Mouse (Mus musculus) hindbrain, embryonic 14.5 days (tissue): Measurements from ENCODE around the gene Nop58. TPM values are rescaled to one million over a fixed set of nuclear protein-coding genes. Genes with fewer than 3 reads are reported as not detected.
A peak's percentile ranks its signal among the peaks of the same experiment; 100 is the strongest.

ENCODE experiments used
- ATAC-seq: fragments of 200-750 bp; cut with Nextera tagmentation; 2 replicates; pipeline ENCODE4 v1.8.0; 2017; ENCODE audit warnings: moderate number of reproducible peaks, mild to moderate bottlenecking, moderate TSS enrichment, moderate library complexity; ENCODE audit not compliant: low FRiP score
- DNase-seq: peaks from one replicate; pipeline ENCODE4 v3.0.0-alpha.2; 2015; ENCODE audit warnings: low spot score
- H3K27ac ChIP-seq: fragments of 300-500 bp; sonication (generic); 2 replicates; pipeline ENCODE4 v1.5.1; 2014; ENCODE audit warnings: mild to moderate bottlenecking, moderate library complexity
- H3K27me3 ChIP-seq: fragments of 300-500 bp; sonication (generic); 2 replicates; pipeline ENCODE4 v1.6.1; 2014; ENCODE audit warnings: mild to moderate bottlenecking, low read length, mixed read lengths; ENCODE audit not compliant: control insufficient read depth, insufficient read depth
- H3K36me3 ChIP-seq: fragments of 300-500 bp; sonication (generic); replicated peaks from 2 replicates; pipeline ENCODE4 v1.6.1; 2014; ENCODE audit not compliant: control insufficient read depth, insufficient read depth
- H3K4me1 ChIP-seq: fragments of 300-500 bp; sonication (generic); replicated peaks from 2 replicates; pipeline ENCODE4 v1.6.1; 2014; ENCODE audit warnings: antibody characterized with exemption, low read length, mixed read lengths; ENCODE audit not compliant: control insufficient read depth, insufficient read depth
- H3K4me2 ChIP-seq: fragments of 300-500 bp; sonication (generic); replicated peaks from 2 replicates; pipeline ENCODE4 v1.6.1; 2014; ENCODE audit warnings: mild to moderate bottlenecking, moderate library complexity
- H3K4me3 ChIP-seq: fragments of 300-500 bp; sonication (generic); replicated peaks from 2 replicates; pipeline ENCODE4 v1.5.1; 2014; ENCODE audit warnings: mild to moderate bottlenecking, low read length
- H3K9ac ChIP-seq: fragments of 300-500 bp; sonication (generic); 2 replicates; pipeline ENCODE4 v1.6.1; 2014
- H3K9me3 ChIP-seq: fragments of 300-500 bp; sonication (generic); 2 replicates; pipeline ENCODE4 v1.6.1; 2016; ENCODE audit warnings: low read length; ENCODE audit not compliant: control insufficient read depth
- WGBS: fragments of 180-500 bp; shearing (Covaris S2); extraction: QIAGEN DNeasy Blood & Tissue Kit; methylation state at CpG from one replicate; pipeline ENCODE4 v1.1.7; 2014; 5-methylcytosine and 5-hydroxymethylcytosine counted together
- polyA plus RNA-seq: library from polyadenylated mRNA; unstranded; fragments of >200 nt; fragmentation: Nextera tagmentation; extraction: Ambion mirVana; gene quantifications from 2 replicates; pipeline ENCODE4 v1.2.1, GENCODE M21; 2014

Gene Nop58
- polyA plus RNA-seq, 1 experiment from 2014 or later, result 127 TPM

- no peak overlapping the region for H3K27ac ChIP-seq
- no peak overlapping the region for H3K9ac ChIP-seq
- no peaks in the 10 kb centered on the region for H3K4me1 ChIP-seq
- DNase-seq, result no peak
- H3K27me3 ChIP-seq, result no peaks in the 10 kb centered on the region
- H3K36me3 ChIP-seq, result peaks cover 90% of the 10 kb centered on the region
- 86% methylated on average over 5 of the region's 5 CpGs for WGBS
- H3K9me3 ChIP-seq, result no peaks in the 10 kb centered on the region
- no peak overlapping the region for H3K4me2 ChIP-seq
- no peak overlapping the region for H3K4me3 ChIP-seq
- ATAC-seq, result no peak
Measured at GRCm38 (mm10) chr1:59697751-59698150, 13.0 kb downstream of the Nop58 start.

- peaks cover 90% of the 10 kb centered on the region for H3K36me3 ChIP-seq
- no peaks in the 10 kb centered on the region for H3K27me3 ChIP-seq
- H3K9ac ChIP-seq, result no peak overlapping the region
- H3K4me3 ChIP-seq, result no peak overlapping the region
- ATAC-seq (no peak), DNase-seq (no peak)
- no peak overlapping the region for H3K27ac ChIP-seq
- no peak overlapping the region for H3K4me2 ChIP-seq
- no peaks in the 10 kb centered on the region for H3K4me1 ChIP-seq
- no peaks in the 10 kb centered on the region for H3K9me3 ChIP-seq
- whole genome bisulfite sequencing, result 95% methylated on average over 3 of the region's 3 CpGs
Measured at GRCm38 (mm10) chr1:59698207-59698606, 13.4 kb downstream of the Nop58 start.

- H3K36me3 ChIP-seq, result peaks cover 89% of the 10 kb centered on the region
- no peak overlapping the region for H3K4me3 ChIP-seq
- DNase-seq (peak; percentile 32), ATAC-seq (no peak)
- no peaks in the 10 kb centered on the region for H3K9me3 ChIP-seq
- WGBS, result 92% methylated on average over 1 of the region's 1 CpGs
- no peak overlapping the region for H3K9ac ChIP-seq
- H3K4me2 ChIP-seq, result no peak overlapping the region
- H3K27ac ChIP-seq, result no peak overlapping the region
- H3K4me1 ChIP-seq, result no peaks in the 10 kb centered on the region
- no peaks in the 10 kb centered on the region for H3K27me3 ChIP-seq
Measured at GRCm38 (mm10) chr1:59701766-59702165, 17.0 kb downstream of the Nop58 start.

- Histone ChIP-seq H3K36me3 (peaks cover 30% of the 10 kb centered on the region), H3K27ac (no peak overlapping the region), H3K9me3 (no peaks in the 10 kb centered on the region), H3K9ac (no peak overlapping the region), H3K27me3 (no peaks in the 10 kb centered on the region), H3K4me1 (no peaks in the 10 kb centered on the region), H3K4me2 (no peak overlapping the region), H3K4me3 (no peak overlapping the region)
- 50% methylated on average over 4 of the region's 4 CpGs for WGBS
- DNase-seq (peak; percentile 64), ATAC-seq (no peak)
Measured at GRCm38 (mm10) chr1:59719900-59720299, 35.1 kb downstream of the Nop58 start.

- 0 out of 2 replicates have a peak, but pooled peaks cover 3% of the 10 kb centered on the region for H3K36me3 ChIP-seq
- H3K27ac ChIP-seq, result no peak overlapping the region
- no peak overlapping the region for H3K9ac ChIP-seq
- DNase-seq (no peak), ATAC-seq (no peak)
- no peaks in the 10 kb centered on the region for H3K4me1 ChIP-seq
- H3K4me3 ChIP-seq, result no peak overlapping the region
- no peaks in the 10 kb centered on the region for H3K27me3 ChIP-seq
- WGBS, result 56% methylated on average over 4 of the region's 4 CpGs
- H3K9me3 ChIP-seq, result no peaks in the 10 kb centered on the region
- H3K4me2 ChIP-seq, result no peak overlapping the region
Measured at GRCm38 (mm10) chr1:59725661-59726060, 40.9 kb downstream of the Nop58 start.

- WGBS, result 76% methylated on average over 8 of the region's 8 CpGs
- Histone ChIP-seq H3K27ac (no peak overlapping the region), H3K36me3 (no peaks in the 10 kb centered on the region), H3K4me3 (no peak overlapping the region), H3K27me3 (no peaks in the 10 kb centered on the region), H3K9ac (no peak overlapping the region), H3K9me3 (no peaks in the 10 kb centered on the region), H3K4me1 (no peaks in the 10 kb centered on the region), H3K4me2 (no peak overlapping the region)
- ATAC-seq (no peak), DNase-seq (no peak)
Measured at GRCm38 (mm10) chr1:59730106-59730505, 45.3 kb downstream of the Nop58 start.

GRCm38 (mm10) chr1:59730737-59731136 is 46.0 kb downstream of the Nop58 start:
- Histone ChIP-seq H3K27ac (no peak overlapping the region), H3K4me2 (no peak overlapping the region), H3K4me1 (no peaks in the 10 kb centered on the region), H3K4me3 (no peak overlapping the region), H3K9me3 (no peaks in the 10 kb centered on the region), H3K9ac (no peak overlapping the region), H3K36me3 (no peaks in the 10 kb centered on the region), H3K27me3 (no peaks in the 10 kb centered on the region)
- ATAC-seq (no peak), DNase-seq (no peak)
- WGBS, result 60% methylated on average over 4 of the region's 4 CpGs

- Histone ChIP-seq H3K4me2 (no peak overlapping the region), H3K36me3 (no peaks in the 10 kb centered on the region), H3K27me3 (no peaks in the 10 kb centered on the region), H3K4me3 (no peak overlapping the region), H3K27ac (no peak overlapping the region), H3K9ac (no peak overlapping the region), H3K4me1 (no peaks in the 10 kb centered on the region), H3K9me3 (no peaks in the 10 kb centered on the region)
- ATAC-seq, result no peak
- 78% methylated on average over 6 of the region's 6 CpGs for WGBS
- no peak for DNase-seq
Measured at GRCm38 (mm10) chr1:59734076-59734475, 49.3 kb downstream of the Nop58 start.

GRCm38 (mm10) chr1:59738768-59739414 is 54.1 kb downstream of the Nop58 start:
- Histone ChIP-seq H3K9ac (no peak overlapping the region), H3K9me3 (no peaks in the 10 kb centered on the region), H3K36me3 (no peaks in the 10 kb centered on the region), H3K4me3 (no peak overlapping the region), H3K27me3 (no peaks in the 10 kb centered on the region), H3K27ac (no peak overlapping the region), H3K4me2 (no peak overlapping the region), H3K4me1 (no peaks in the 10 kb centered on the region)
- DNase-seq, result no peak
- ATAC-seq, result no peak
- 82% methylated on average over 6 of the region's 6 CpGs for WGBS
